Mouse (Mus musculus) liver, embryonic 14.5 days (tissue): ENCODE measurements at regions not wholly inside any gene's neighbourhood (a gene's known extent, or its start where the extent isn't known, plus 50 kb on each side); places are given as distances from the start of the nearest gene placed in this dataset.

Experiments used
- CTCF ChIP-seq: IDR thresholded peaks from 2 replicates; pipeline ENCODE4 v1.5.1; 2016; ENCODE audit warnings: antibody characterized with exemption, low read depth, control low read depth
- EP300 ChIP-seq: IDR thresholded peaks from 2 replicates; pipeline ENCODE4 v1.6.1; 2016; ENCODE audit warnings: antibody characterized with exemption, low read depth

- TF ChIP-seq CTCF, result peak; percentile 33; the same call in 1 of the 2 replicates
- TF ChIP-seq EP300, result no peak
Observed at GRCm38 (mm10) chr2:106200130-106200529, 196.8 kb upstream of the Dnajc24 start.
